Mouse (Mus musculus): Measurements from ENCODE around the gene Amigo2. TPM values are rescaled to one million over a fixed set of nuclear protein-coding genes. Genes with fewer than 3 reads are reported as not detected.
"Not testable (repeated sequence)": the region's sequence is repeated elsewhere in the genome, so short reads cannot be mapped to it uniquely, and the experiment has no call there.

Gene Amigo2
- total RNA-seq, 4 experiments from 2014 or later = 6.0 to 8.5 (median 7.3) TPM

DNA sequence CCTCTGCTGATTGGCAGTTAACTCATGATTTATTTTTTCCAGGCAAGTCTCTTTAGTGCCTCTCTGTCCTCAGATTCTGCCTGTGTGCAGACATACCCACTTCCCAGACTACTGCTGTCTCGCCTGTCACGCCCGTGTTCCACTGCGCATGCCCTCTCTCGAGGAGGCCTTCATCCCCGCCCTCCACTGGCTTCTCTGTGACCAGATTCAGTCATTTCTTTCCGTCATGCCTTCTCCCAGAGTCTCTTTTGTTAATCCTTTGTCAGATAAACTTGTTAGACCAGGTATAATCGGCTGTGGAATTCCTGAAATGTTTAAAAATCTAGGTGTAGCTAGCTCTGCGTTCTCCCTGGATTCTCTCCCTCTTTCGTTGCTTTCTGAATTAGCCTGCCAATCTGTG is 23.7 kb downstream of the Amigo2 start:
- DNase-seq (ENCODE audit: low spot score in 2 of 2) = no peak

DNA sequence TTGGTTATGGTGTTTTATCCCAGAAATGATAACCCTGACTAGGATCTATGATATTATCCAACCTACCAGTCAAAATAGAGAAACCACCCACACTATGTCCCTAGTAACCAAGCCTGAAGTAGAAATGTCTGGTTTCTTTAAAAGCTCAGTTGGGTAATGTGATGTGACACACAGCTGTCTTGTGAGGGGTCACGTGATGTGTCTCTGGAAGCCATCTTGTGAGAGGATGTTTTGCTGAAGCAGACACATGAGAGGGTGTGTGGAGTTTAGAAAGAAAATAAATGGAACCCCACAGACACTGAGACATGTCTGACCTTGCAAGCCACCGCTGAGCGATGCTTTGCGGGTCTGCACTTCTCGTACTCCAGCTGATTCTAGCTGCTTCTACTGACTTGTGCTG is 30.2 kb downstream of the Amigo2 start:
- DNase-seq (ENCODE audit: low spot score in 2 of 2) = no peak

DNA sequence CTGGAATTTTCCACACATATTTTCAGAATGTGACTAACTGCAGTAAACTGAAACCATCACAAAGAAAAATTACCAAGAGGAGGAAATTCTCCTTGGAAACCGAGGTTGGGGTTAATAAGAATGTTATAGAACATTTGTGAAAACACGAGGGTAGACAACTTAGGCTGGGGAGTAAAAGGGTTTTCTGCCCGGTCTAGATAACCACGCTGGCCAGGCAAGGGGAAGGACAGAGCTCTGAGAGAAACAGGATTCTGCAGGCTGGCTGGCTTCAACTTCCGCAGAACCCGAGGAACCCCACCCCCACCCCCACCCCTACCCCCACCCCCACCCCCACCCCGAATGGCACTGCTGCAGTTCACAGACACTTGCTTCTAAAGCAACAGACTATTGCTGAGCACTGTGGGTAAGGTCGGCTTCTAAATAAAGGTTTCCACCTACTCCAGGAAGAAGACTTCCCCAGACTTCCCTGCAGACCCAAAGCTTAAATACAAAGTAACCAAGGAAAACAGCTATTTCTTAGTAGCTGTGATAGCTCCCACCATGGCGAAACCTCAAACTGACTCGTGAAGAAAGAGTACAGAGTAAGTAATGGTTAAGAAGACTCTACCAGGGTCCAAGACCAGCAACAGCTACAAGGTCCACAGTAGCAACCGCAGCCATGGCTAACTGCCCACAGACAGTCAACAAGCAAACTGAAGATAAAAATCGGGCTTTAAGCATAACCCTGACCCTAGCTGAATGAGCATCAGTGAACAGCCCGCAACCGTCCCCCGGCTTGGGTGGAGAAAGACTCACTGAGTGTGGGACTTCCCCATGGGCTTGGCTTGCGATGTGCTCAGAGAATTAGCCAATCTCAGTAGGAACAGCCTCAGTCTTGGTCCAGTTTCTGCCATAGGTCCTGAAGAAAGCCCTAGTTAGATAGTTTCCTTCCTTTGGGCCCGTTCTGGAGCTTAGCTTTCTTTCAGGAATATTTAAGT is 34.3 kb downstream of the Amigo2 start:
- DNase-seq (ENCODE audit: low spot score in 2 of 2) = no peak

DNA sequence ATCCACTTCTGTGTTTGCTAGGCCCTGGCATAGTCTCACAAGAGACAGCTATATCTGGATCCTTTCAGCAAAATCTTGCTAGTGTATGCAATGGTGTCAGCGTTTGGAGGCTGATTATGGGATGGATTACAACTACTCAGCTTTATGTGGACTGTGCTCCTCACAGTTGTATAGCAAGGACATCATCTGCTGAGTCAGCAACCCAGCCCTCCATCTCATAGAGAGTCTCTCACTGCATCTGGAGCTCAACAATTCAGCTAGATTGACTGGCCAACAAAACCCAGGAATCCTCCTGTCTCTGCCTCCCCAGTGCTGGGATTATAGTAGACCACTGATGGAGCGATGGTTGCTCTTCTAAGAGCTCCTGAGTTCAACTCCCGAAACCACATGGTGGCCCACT is 37.3 kb downstream of the Amigo2 start:
- not testable (repeated sequence) for DNase-seq (ENCODE audit: low spot score in 2 of 2)

DNA sequence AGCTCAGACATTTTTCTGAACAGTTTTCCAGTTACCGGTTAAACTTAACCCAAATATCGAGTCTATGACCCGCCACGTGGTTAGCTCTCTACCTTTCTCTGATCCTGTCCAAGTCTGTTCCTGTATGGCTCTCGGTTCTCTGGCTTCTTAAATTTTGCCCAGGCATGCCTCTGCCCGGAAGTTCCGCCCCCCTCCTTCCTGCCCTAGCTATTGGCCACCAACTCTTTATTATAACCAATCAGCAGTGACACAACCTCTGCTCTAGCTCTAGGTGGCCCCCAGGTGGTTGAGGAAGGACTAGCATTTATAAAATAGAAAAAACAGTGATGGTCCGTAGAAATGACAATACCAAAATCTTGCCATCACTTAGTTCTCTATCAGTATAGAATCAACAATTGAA is 40.6 kb downstream of the Amigo2 start:
- no peak for DNase-seq (ENCODE audit: low spot score in 2 of 2)

DNA sequence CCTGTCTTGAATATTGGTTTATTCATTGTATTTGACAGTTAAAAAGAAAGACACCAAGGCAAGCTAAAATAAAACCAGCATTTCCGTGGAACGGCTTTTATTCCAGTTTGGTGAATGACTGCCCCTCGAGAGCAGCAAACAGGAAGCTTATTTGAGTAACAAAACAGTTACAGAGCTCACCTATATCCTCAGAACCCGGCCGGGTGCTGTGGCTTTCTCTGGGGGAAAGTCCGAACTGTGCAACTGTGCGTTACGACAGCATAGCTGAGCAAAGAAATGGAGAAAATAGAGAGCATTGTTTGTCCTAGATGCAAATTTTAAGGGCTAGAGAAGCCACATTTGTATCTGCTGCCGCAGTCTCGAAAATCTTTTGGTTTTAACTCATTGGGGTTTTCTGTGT is 41.3 kb downstream of the Amigo2 start:
- DNase-seq (ENCODE audit: low spot score in 2 of 2) = no peak

DNA sequence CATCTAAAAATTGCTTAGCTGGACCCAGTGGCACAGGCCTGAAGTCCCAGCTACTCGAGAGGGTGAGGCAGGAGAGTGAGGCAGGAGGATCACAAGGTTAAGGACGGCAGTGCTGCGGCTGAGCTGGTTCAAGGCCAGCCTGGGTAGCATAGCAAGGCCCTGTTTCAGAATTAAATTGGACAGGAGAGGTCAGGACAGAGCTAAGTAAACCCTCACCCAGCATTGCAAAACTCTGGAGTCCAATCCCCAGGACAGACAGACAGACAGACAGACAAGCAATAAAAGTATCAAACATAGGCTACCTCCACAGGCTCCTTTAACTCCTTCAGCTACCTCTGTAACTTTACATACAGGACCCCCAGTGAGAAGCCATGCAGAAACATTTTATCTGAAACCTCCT is 42.2 kb downstream of the Amigo2 start:
- no peak for DNase-seq (ENCODE audit: low spot score in 2 of 2)

DNA sequence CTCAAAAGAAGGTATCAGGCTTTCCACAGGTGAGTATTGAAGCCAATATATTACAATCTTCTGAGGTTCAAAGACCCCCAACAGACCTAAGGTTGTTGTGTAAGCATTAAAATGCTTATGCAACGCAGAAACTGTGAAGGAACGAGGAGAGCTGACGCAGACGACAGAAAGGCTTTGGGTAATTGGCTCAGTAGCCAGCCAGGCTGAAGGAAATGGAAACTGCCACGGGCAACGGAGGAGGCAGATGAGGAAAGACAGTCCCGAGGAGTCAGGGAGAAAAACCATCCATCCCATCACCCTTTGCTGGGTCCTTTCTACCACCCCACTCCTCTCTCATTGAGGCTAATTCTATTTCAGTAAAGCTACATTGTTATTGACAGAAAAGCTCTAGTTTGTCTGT is 50.4 kb downstream of the Amigo2 start:
- no peak for DNase-seq (ENCODE audit: low spot score in 2 of 2)

DNA sequence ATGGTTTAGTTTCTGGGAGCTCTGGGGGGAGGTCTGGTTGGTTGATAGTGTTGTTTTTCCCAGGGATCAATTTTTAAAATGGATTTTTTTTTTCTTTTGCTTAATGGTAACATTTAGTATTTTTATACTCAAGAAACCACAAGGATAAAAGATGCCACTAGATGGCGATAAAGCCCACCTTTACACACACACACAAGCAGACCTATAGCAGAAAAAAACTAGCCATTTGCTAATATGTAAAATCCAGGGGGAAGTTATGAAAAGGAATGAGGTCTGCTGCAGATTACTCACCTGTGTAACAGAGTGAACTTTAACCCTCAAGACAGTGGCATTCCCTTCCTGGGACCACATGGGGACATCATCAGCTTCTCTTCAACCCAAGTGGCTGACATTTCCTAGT is 51.5 kb downstream of the Amigo2 start:
- no peak for DNase-seq (ENCODE audit: low spot score in 2 of 2)

Other genes with a start within 250 kb of the Amigo2 start
- gene Slc38a4, start 191.3 kb downstream of the Amigo2 start, total RNA-seq (2022) = 1 to 10 TPM in 1 of 4 experiments, under 1 TPM in 3; 0.58 to 1.3 (median 0.89) TPM
- gene Pced1b, start 180 bp downstream of the Amigo2 start, total RNA-seq (2022) = 10 to 100 TPM in 2 of 4 experiments, 1 to 10 TPM in 2; 9.4 to 10.7 (median 9.9) TPM

Data from left cerebral cortex, adult 8-10 months (tissue).